Mouse (Mus musculus) c-Kit-positive CD71-negative TER-119-negative erythroid progenitor cells, embryonic 14.5 days (primary cell): Measurements from ENCODE around the gene Pmel.

Experiments
- DNase-seq: peaks from one replicate; pipeline ENCODE4 v3.0.0-alpha.2; 2013; ENCODE audit warnings: low read depth

Pmel gene

GRCm38 (mm10) chr10:128748252-128748864 lies 44.4 kb downstream of the Pmel start:
- peak; percentile 84 for DNase-seq
